Mouse (Mus musculus): ENCODE data around the gene Pdcd4.

DNA sequence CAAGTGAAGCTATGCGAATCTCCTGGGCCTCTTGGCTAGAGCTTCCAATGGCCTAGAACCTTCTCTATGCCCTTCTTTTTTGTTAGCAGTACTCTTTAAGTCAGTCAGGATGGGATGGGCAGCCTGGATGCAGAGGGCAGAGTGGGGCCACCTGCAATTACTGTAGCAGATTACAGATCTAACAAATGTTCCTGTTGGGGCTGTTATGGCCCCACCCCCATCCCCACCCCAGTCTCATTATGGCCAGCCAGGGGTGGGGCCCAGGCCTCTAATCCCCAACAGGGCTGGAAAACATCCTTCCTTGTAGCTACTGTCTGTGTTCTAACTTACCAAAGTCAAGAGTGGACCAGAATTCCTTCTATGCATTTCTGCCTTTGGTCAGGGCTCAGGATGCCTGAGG, 23.2 kb upstream of the Pdcd4 start:
- TF ChIP-seq CTCF (IDR thresholded peaks at IDR 0.05; ENCODE audit: control insufficient read depth, insufficient read depth, insufficient read length), result no peak
- no peak for TF ChIP-seq FOSL1 (IDR thresholded peaks at IDR 0.05; ENCODE audit: insufficient read depth, low read length, poor library complexity, severe bottlenecking)
- no peak for TF ChIP-seq MAX (IDR thresholded peaks at IDR 0.05)
- no peak for TF ChIP-seq USF1 (IDR thresholded peaks at IDR 0.05; ENCODE audit: low read depth)
- TF ChIP-seq MYOG (IDR thresholded peaks at IDR 0.05; ENCODE audit: control insufficient read depth, extremely low read depth, insufficient read length), result no peak
